Comparison of ENCODE assay signal across 10 mouse cellular contexts in the genomic region with DNA sequence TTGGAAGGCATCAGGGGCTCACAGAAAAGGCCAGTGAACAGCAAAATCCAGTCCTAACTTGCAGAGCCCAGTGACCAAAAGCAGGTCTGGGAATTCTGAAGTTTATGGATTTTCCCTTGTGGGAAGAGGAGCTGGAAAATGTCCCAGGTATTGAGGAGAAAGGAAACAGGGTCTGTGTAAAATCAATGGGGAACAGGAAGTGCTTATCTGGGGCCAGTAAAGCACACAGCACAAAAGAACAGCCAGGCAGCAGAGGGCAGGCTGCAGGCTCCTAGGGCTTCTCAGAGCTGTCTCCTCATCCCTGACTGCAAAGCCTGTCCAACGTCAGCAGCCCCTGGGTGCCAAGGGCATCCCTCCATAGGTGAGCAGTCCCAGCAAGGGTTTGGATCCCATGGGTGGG. TPM values are rescaled to one million over a fixed set of nuclear protein-coding genes. Genes with fewer than 3 reads are reported as not detected.
DNase-seq lines count a peak whose midpoint lies in the region; ATAC-seq lines count a peak whose summit lies in the region.
"Had no signal": no experiment of that assay in that cellular context is flagged by ENCODE, and none has a peak within 500 bp of the region (broad histone marks: within the 10 kb centered on the region; RNA-seq: fewer than 3 reads in every experiment).

No protein-coding gene starts in this region.

- ATAC-seq in heart, embryonic 13.5 days (ENCODE audit: extremely low read depth, insufficient number of reproducible peaks, low FRiP score, low TSS enrichment): 0 out of 2 replicates have a peak, but pooled peaks have one; percentile 14
- no peak for ATAC-seq in limb, embryonic 11.5 days (ENCODE audit: insufficient number of reproducible peaks, low FRiP score, low TSS enrichment, low read depth)
- ATAC-seq in frontal cortex, adult (ENCODE audit: low TSS enrichment): no peak
- ATAC-seq: Patski had no signal

- peak overlapping the region; percentile 82 for H3K27ac ChIP-seq in heart, embryonic 13.5 days (replicated peaks)
- peak overlapping the region; percentile 68 for H3K27ac ChIP-seq in limb, embryonic 11.5 days (replicated peaks; ENCODE audit: low read depth, low read length)
- H3K27ac ChIP-seq: midbrain, embryonic 10.5 days had no signal

- H3K9me3 ChIP-seq in heart, embryonic 13.5 days: no peaks in the 10 kb centered on the region
- H3K9me3 ChIP-seq in limb, embryonic 11.5 days (ENCODE audit: control insufficient read depth, low read length): no peaks in the 10 kb centered on the region
- H3K9me3 ChIP-seq: midbrain, embryonic 10.5 days had no signal

- H3K4me2 ChIP-seq in heart, embryonic 13.5 days: peak overlapping the region; percentile 24; the same call in 1 of the 2 replicates
- H3K4me2 ChIP-seq in limb, embryonic 11.5 days (ENCODE audit: low read depth, severe bottlenecking): no peak overlapping the region

- H3K4me3 ChIP-seq in heart, embryonic 13.5 days: no peak overlapping the region
- H3K4me3 ChIP-seq in limb, embryonic 11.5 days (ENCODE audit: low read depth, low read length): no peak overlapping the region
- H3K4me3 ChIP-seq: midbrain, embryonic 10.5 days had no signal

- WGBS in heart, embryonic 13.5 days: 4% methylated on average over 1 of the region's 1 CpGs
- WGBS in limb, embryonic 11.5 days: 6% methylated on average over 1 of the region's 1 CpGs

- peak; percentile 23 for DNase-seq in thymus, postnatal 4 days
- DNase-seq in thymus, postnatal 36 days: no peak
- no peak for DNase-seq in limb, embryonic 11.5 days (ENCODE audit: low spot score)
- no peak for DNase-seq in spleen, adult 18-20 months
- DNase-seq in cerebellum, adult 18-20 months: no peak
- DNase-seq: thymus, adult 18-20 months had no signal

- H3K36me3 ChIP-seq in heart, embryonic 13.5 days: no peaks in the 10 kb centered on the region
- H3K36me3 ChIP-seq in limb, embryonic 11.5 days (ENCODE audit: control insufficient read depth, insufficient read depth, low read length): no peaks in the 10 kb centered on the region
- H3K36me3 ChIP-seq: midbrain, embryonic 10.5 days had no signal

- peaks cover 68% of the 10 kb centered on the region for H3K4me1 ChIP-seq in heart, embryonic 13.5 days
- peaks cover 15% of the 10 kb centered on the region for H3K4me1 ChIP-seq in limb, embryonic 11.5 days (ENCODE audit: control insufficient read depth, insufficient read depth, low read length)

- peak overlapping the region; percentile 33 for H3K9ac ChIP-seq in heart, embryonic 13.5 days
- peak overlapping the region; percentile 4; the same call in 1 of the 2 replicates for H3K9ac ChIP-seq in limb, embryonic 11.5 days (ENCODE audit: low read length)

- no peaks in the 10 kb centered on the region for H3K27me3 ChIP-seq in heart, embryonic 13.5 days (replicated peaks)
- H3K27me3 ChIP-seq in limb, embryonic 11.5 days (ENCODE audit: control insufficient read depth, insufficient read depth, low read length): no peaks in the 10 kb centered on the region
- H3K27me3 ChIP-seq: Patski had no signal

RNA-seq across cellular contexts. Expression of a gene that starts 46.2 kb away (rescaled TPM):
- 21.5 and 24.0 TPM in 2 replicates for polyA plus RNA-seq in heart, embryonic 13.5 days (2015; fragmentation: Nextera tagmentation; extraction: Ambion mirVana)
- polyA plus RNA-seq in limb, embryonic 11.5 days (2014; fragmentation: Nextera tagmentation; extraction: Ambion mirVana): 24.6 and 25.2 TPM in 2 replicates
